Mouse (Mus musculus) thymus, adult 2 months (tissue): ENCODE measurements around the gene Tnfrsf12a.

ENCODE experiments used
- CTCF ChIP-seq: fragments of 200-500 bp; IDR thresholded peaks from 2 replicates; pipeline ENCODE4 v1.5.1; 2012; ENCODE audit warnings: mild to moderate bottlenecking, control low read depth, low read length, moderate library complexity, borderline replicate concordance; ENCODE audit not compliant: control insufficient read depth, poor library complexity, insufficient read depth; ENCODE audit errors: extremely low read depth
- POLR2A ChIP-seq: fragments of 200-500 bp; IDR thresholded peaks from 2 replicates; pipeline ENCODE4 v1.6.1; 2012; ENCODE audit warnings: mild to moderate bottlenecking, low read length, control low read depth, moderate library complexity; ENCODE audit not compliant: control insufficient read depth, poor library complexity, insufficient read depth; ENCODE audit errors: extremely low read depth

DNA sequence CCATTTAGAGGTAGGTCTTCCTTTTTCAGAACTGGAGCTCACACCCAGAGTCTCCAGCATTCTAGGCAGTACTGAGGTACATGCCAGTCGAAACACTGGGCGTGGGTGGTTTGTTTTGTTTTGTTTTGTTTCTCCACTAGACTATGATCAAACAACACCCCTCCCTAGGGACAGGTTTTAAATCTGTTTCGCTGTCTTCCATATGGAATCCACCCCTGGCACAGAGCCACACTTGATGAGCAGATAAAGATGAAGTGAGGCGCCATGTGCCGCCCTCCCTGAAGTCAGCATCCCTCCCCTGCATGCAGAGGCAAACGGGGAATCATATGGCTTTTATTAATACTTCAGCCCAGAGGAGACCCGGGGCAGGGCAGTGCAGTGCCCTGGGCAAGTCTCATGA is 27.5 kb upstream of the Tnfrsf12a start:
- no peak for TF ChIP-seq POLR2A
- TF ChIP-seq CTCF = no peak
